Mouse (Mus musculus): Measurements from ENCODE around the gene Polg.

- no peak for TF ChIP-seq USF1 (IDR thresholded peaks at IDR 0.05; ENCODE audit: low read depth)
- no peak for TF ChIP-seq CTCF (IDR thresholded peaks at IDR 0.05; ENCODE audit: control insufficient read depth, insufficient read depth, insufficient read length)
These were observed 41.0 kb upstream of the Polg start for GRCm38 (mm10) chr7:79507101-79507705.
